Mouse (Mus musculus) spleen, postnatal 36 days (tissue): ENCODE measurements around the gene Ddx18.

Experiments used
- DNase-seq, 2 experiments: peaks; one replicate each; pipeline ENCODE4 v3.0.0; 2022; ENCODE audit warnings: low spot score in 2 of 2, mixed read lengths in 1 of 2

Gene Ddx18

GRCm38 (mm10) chr1:121527600-121528398 is 40.0 kb downstream of the Ddx18 start:
- no peak for DNase-seq

- DNase-seq, result no peak
These were observed 40.7 kb downstream of the Ddx18 start for GRCm38 (mm10) chr1:121527061-121527460.

- DNase-seq, result no peak
These were observed 49.2 kb downstream of the Ddx18 start for GRCm38 (mm10) chr1:121518609-121519008.

- no peak for DNase-seq
These were observed 55.8 kb downstream of the Ddx18 start for GRCm38 (mm10) chr1:121511966-121512365.

GRCm38 (mm10) chr1:121511186-121511585 is 56.6 kb downstream of the Ddx18 start:
- DNase-seq, result no peak

GRCm38 (mm10) chr1:121510420-121511140 is 57.2 kb downstream of the Ddx18 start:
- no peak for DNase-seq

GRCm38 (mm10) chr1:121508729-121509128 is 59.1 kb downstream of the Ddx18 start:
- DNase-seq, result no peak
